Mouse (Mus musculus) frontal cortex, postnatal 36 days (tissue): ENCODE measurements around the gene Cst13.

ENCODE experiments used
- DNase-seq, 2 experiments: peaks; one replicate each; pipeline ENCODE4 v3.0.0; 2022; ENCODE audit warnings: low spot score in 2 of 2

Gene Cst13

GRCm38 (mm10) chr2:148874617-148875334 lies 54.9 kb downstream of the Cst13 start:
- no peak for DNase-seq

- DNase-seq = peak; percentile 89 to 92
These were observed 55.5 kb downstream of the Cst13 start, which contains the start of gene Cst3 for GRCm38 (mm10) chr2:148875335-148875811. TSS of gene Cst3 (minus strand) at chr2:148875692.

GRCm38 (mm10) chr2:148877016-148877770 lies 57.3 kb downstream of the Cst13 start:
- no peak for DNase-seq

- DNase-seq = no peak
These were observed 58.8 kb downstream of the Cst13 start for GRCm38 (mm10) chr2:148878641-148879130.

GRCm38 (mm10) chr2:148879199-148879598 lies 59.3 kb downstream of the Cst13 start:
- no peak for DNase-seq
